Mouse (Mus musculus): ENCODE measurements at regions not wholly inside any gene's neighbourhood (a gene's known extent, or its start where the extent isn't known, plus 50 kb on each side); places are given as distances from the start of the nearest gene placed in this dataset.
"Not testable (repeated sequence)": the region's sequence is repeated elsewhere in the genome, so short reads cannot be mapped to it uniquely, and the experiment has no call there.

GRCm38 (mm10) chr8:37239354-37239753, 245.9 kb downstream of the AI429214 start:
- H3K9ac ChIP-seq (replicated peaks; ENCODE audit: low read depth, low read length) = no peak overlapping the region
- no peaks in the 10 kb centered on the region for H3K36me3 ChIP-seq (replicated peaks; ENCODE audit: control insufficient read depth, insufficient read depth, low read length)
- no peak overlapping the region for H3K4me3 ChIP-seq (ENCODE audit: low read depth, low read length)
- DNase-seq (ENCODE audit: low spot score) (no peak), ATAC-seq (ENCODE audit: insufficient read depth, low read depth) (no peak)
- H3K9me3 ChIP-seq (replicated peaks; ENCODE audit: control insufficient read depth, low read length) = no peaks in the 10 kb centered on the region
- no peaks in the 10 kb centered on the region for H3K27me3 ChIP-seq (ENCODE audit: control insufficient read depth, insufficient read depth, low read length)
- no peak for TF ChIP-seq CTCF (IDR thresholded peaks at IDR 0.05; ENCODE audit: low read depth)
- no peak for TF ChIP-seq EP300 (IDR thresholded peaks at IDR 0.05; ENCODE audit: low read depth)
- H3K27ac ChIP-seq (ENCODE audit: low read depth) = no peak overlapping the region
- no peaks in the 10 kb centered on the region for H3K4me1 ChIP-seq (ENCODE audit: control insufficient read depth, insufficient read depth)
- H3K4me2 ChIP-seq (ENCODE audit: low read depth, low read length) = no peak overlapping the region

- not testable (repeated sequence) for H3K4me1 ChIP-seq (ENCODE audit: control insufficient read depth, insufficient read depth)
- WGBS = 71% methylated on average over 7 of the region's 7 CpGs
These were observed 257.8 kb downstream of the AI429214 start for GRCm38 (mm10) chr8:37251234-37251633.

GRCm38 (mm10) chr8:37291069-37291850, 297.9 kb downstream of the AI429214 start:
- H3K27ac ChIP-seq (ENCODE audit: low read depth) = no peak overlapping the region
- no peak overlapping the region for H3K4me2 ChIP-seq (ENCODE audit: low read depth, low read length)
- no peak overlapping the region for H3K9ac ChIP-seq (replicated peaks; ENCODE audit: low read depth, low read length)
- H3K36me3 ChIP-seq (replicated peaks; ENCODE audit: control insufficient read depth, insufficient read depth, low read length) = no peaks in the 10 kb centered on the region
- H3K4me3 ChIP-seq (ENCODE audit: low read depth, low read length) = no peak overlapping the region
- no peaks in the 10 kb centered on the region for H3K27me3 ChIP-seq (ENCODE audit: control insufficient read depth, insufficient read depth, low read length)
- H3K9me3 ChIP-seq (replicated peaks; ENCODE audit: control insufficient read depth, low read length) = 0 out of 2 replicates have a peak, but pooled peaks cover 4% of the 10 kb centered on the region
- no peaks in the 10 kb centered on the region for H3K4me1 ChIP-seq (ENCODE audit: control insufficient read depth, insufficient read depth)
- TF ChIP-seq CTCF (IDR thresholded peaks at IDR 0.05; ENCODE audit: low read depth) (no peak), EP300 (IDR thresholded peaks at IDR 0.05; ENCODE audit: low read depth) (no peak)
- WGBS = 69% methylated on average over 7 of the region's 7 CpGs
- ATAC-seq (ENCODE audit: insufficient read depth, low read depth) (no peak), DNase-seq (ENCODE audit: low spot score) (no peak)

More at GRCm38 (mm10) chr8:37251234-37251633, 257.8 kb downstream of the AI429214 start:
- DNase-seq (ENCODE audit: low spot score); H3K4me3 ChIP-seq (ENCODE audit: low read depth, low read length); H3K9me3 ChIP-seq (replicated peaks; ENCODE audit: control insufficient read depth, low read length); H3K4me2 ChIP-seq (ENCODE audit: low read depth, low read length); H3K27me3 ChIP-seq (ENCODE audit: control insufficient read depth, insufficient read depth, low read length); H3K27ac ChIP-seq (ENCODE audit: low read depth); H3K36me3 ChIP-seq (replicated peaks; ENCODE audit: control insufficient read depth, insufficient read depth, low read length); H3K9ac ChIP-seq (replicated peaks; ENCODE audit: low read depth, low read length); ATAC-seq (ENCODE audit: insufficient read depth, low read depth): not testable (repeated sequence)
